Mouse (Mus musculus) sigmoid colon, adult 10 weeks (tissue): Measurements from ENCODE around the gene Lysmd2. TPM values are rescaled to one million over a fixed set of nuclear protein-coding genes. Genes with fewer than 3 reads are reported as not detected.

Experiments
- polyA plus RNA-seq: library from polyadenylated mRNA; stranded (reverse); fragments of 350-450 nt; fragmentation: Illumina TruSeq; extraction: RNeasy Lipid Tissue Mini Kit (QIAGEN cat#74804); gene quantifications from one replicate; pipeline ENCODE4 v1.2.3, GENCODE M21; 2014; ENCODE audit warnings: low read depth, low replicate concordance

Gene Lysmd2
- 13.2 TPM for polyA plus RNA-seq

DNA sequence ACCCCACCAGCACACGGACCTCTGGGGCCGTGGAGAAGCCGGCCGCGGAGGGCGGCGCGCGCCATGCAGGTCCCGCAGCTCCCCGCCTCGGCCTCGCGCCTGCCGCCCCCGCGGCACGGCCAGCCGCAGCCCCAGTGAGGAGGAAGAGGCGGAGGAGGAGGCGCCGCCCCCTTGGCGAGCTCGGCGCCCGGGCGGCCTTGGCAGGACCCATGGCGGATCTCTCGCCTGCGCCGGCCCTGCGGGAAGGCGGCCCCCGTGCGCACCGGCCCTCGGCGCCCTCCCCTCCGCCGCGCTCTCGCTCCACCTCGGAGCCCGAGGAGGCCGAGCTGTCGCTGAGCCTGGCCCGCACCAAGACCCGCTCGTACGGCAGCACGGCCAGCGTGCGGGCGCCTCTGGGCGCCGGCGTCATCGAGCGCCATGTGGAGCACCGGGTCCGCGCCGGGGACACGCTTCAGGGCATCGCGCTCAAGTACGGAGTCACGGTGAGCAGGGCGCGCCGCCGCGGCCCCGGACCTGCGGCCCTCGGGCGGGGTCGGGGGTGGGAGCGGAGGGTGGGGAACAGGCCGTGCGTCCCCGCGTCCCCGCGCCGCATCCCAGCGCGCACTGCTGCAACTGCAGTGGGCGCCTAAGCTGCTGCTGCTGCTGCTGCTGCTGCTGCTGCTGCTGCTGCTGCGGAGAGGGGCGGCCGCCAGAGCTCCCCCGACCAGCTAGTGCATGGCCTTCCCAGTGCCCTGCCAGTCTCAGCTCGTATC is at the start of gene Lysmd2:
Lysmd2 (plus strand) TSS at position 186 of the 752 bp plus-strand sequence.

DNA sequence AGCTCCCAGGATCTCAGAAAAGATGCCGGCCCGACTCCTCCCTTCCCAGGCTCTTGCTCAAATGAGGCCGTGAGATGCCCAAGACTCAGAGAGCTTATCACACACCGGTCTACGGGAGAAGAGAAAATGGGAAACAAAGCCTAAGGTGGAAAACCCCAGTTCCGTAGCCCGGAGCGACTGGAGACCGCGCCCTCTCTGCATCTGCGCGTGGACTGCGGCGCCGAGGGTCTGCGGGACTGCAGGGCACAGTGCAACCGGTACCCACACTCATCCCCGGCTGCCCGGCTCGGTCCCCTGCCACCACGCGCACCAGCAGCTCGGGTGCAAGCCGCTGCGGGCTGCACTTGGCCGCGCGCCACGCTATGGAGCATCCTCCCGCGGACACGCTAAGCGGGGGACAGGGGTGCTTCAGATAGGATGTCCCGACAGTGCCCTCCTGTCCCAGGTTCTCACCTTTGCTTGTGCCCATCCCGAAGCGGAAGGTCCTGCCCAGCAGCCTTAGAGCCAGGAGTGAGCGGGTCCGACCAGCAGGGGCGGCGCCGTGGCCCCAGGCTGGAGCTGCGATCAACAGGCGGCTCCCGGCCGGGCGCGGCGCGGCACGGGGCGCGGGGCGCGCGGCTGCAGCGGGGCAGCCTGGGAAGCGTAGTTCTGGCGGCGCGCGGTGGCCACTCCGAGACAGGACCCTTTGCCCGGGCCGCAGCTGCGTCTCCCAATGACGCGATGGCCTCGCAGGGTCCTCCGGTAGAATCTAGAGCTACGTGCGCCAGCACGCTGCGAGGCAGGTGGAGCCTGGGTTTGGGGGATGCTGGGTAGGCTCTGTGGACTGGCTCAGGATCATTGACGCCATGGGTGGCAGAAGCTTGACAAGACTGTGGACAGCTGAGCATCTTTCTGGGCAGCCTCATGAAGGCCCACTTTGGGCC is 14.7 kb upstream of the Lysmd2 start, which contains the start of gene Tmod2:
Tmod2 (minus strand) TSS at position 755 of the 923 bp plus-strand sequence.

DNA sequence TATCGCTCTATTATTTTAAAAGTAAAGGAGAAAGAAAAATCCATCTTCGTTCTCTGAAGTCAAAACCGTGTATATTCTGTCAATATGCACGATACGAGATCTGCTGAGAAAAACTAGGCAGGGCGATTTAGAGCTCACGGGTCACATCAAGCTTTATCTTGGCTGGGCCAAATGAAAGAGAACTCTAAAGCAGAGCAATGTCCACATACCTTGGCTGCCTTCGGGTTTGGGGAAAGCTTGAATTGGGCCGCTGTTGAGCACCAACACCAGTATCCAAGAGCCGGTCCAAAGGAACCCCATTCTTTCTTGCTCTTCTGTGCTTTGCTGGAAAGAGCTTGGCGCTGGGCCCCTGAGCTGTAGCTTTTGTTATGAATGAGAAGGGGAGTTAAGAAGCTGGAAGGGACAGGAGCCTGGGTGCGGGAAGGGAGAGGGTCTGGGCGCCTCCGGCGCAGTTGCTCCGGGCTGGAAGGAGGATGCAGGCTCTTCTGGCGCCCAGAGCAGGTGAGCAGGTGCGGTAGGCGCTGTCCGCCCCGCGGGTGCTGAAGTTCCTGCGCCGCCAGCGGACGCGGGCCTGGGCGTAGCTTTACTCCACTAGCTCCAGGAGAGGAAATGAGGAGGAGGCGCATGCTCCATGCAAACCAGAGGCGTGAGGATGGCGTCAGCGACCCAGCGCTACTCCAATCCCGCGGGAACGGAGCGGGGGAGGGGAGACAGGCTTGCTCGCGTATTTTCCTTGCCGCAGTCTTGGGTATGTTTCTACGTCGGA is 58.1 kb downstream of the Lysmd2 start, which contains the start of gene Scg3:
Scg3 (minus strand) TSS at position 631 of the 766 bp plus-strand sequence.

Other genes starting within 250 kb of the Lysmd2 start
- gene Mapk6, start 215.7 kb upstream of the Lysmd2 start, polyA plus RNA-seq, result 133 TPM
- gene Leo1, start 184.2 kb upstream of the Lysmd2 start, polyA plus RNA-seq, result 28.5 TPM
- gene Tmod3, start 66.1 kb upstream of the Lysmd2 start, polyA plus RNA-seq, result 166 TPM
- gene Tmod2, start 14.4 kb upstream of the Lysmd2 start, polyA plus RNA-seq, result 10.2 TPM
- 19.5 TPM for gene Scg3, start 58.3 kb downstream of the Lysmd2 start, polyA plus RNA-seq
- gene Bmp5, start 149.6 kb downstream of the Lysmd2 start, polyA plus RNA-seq, result 92.4 TPM